Mouse (Mus musculus) midbrain, embryonic 11.5 days (tissue): ENCODE results near the gene Map4. TPM values are rescaled to one million over a fixed set of nuclear protein-coding genes. Genes with fewer than 3 reads are reported as not detected.

Experiments
- ATAC-seq: fragments of 200-750 bp; cut with Nextera tagmentation; 2 replicates; pipeline ENCODE4 v1.8.0; 2017; ENCODE audit warnings: moderate TSS enrichment, moderate library complexity; ENCODE audit not compliant: low FRiP score
- DNase-seq: peaks from one replicate; pipeline ENCODE4 v3.0.0; 2015; ENCODE audit warnings: low spot score; ENCODE audit errors: missing footprints
- H3K27ac ChIP-seq: fragments of 300-500 bp; sonication (generic); 2 replicates; pipeline ENCODE4 v1.5.1; 2014; ENCODE audit warnings: low read depth, low read length
- H3K27me3 ChIP-seq: fragments of 300-500 bp; sonication (generic); 2 replicates; pipeline ENCODE4 v1.6.1; 2014; ENCODE audit warnings: mild to moderate bottlenecking, low read length, moderate library complexity, mixed read lengths; ENCODE audit not compliant: control insufficient read depth, insufficient read depth
- H3K36me3 ChIP-seq: fragments of 300-500 bp; sonication (generic); 2 replicates; pipeline ENCODE4 v1.6.1; 2014; ENCODE audit warnings: mild to moderate bottlenecking, low read length, moderate library complexity, mixed read lengths; ENCODE audit not compliant: control insufficient read depth, insufficient read depth
- H3K4me1 ChIP-seq: fragments of 300-500 bp; sonication (generic); 2 replicates; pipeline ENCODE4 v1.6.1; 2014; ENCODE audit warnings: low read length; ENCODE audit not compliant: control insufficient read depth, insufficient read depth
- H3K4me2 ChIP-seq: fragments of 300-500 bp; sonication (generic); 2 replicates; pipeline ENCODE4 v1.6.1; 2014; ENCODE audit warnings: mild to moderate bottlenecking, moderate library complexity
- H3K4me3 ChIP-seq: fragments of 300-500 bp; sonication (generic); 2 replicates; pipeline ENCODE4 v1.5.1; 2014; ENCODE audit warnings: low read depth, low read length
- H3K9ac ChIP-seq: fragments of 300-500 bp; sonication (generic); 2 replicates; pipeline ENCODE4 v1.6.1; 2014; ENCODE audit warnings: low read length
- H3K9me3 ChIP-seq: fragments of 300-500 bp; sonication (generic); 2 replicates; pipeline ENCODE4 v1.6.1; 2016; ENCODE audit warnings: low read length; ENCODE audit not compliant: control insufficient read depth
- WGBS: fragments of 180-500 bp; shearing (Covaris S2); extraction: QIAGEN DNeasy Blood & Tissue Kit; methylation state at CpG from one replicate; pipeline ENCODE4 v1.1.7; 2014; 5-methylcytosine and 5-hydroxymethylcytosine counted together
- polyA plus RNA-seq: library from polyadenylated mRNA; unstranded; fragments of >200 nt; fragmentation: Nextera tagmentation; extraction: Ambion mirVana; gene quantifications from 2 replicates; pipeline ENCODE4 v1.2.1, GENCODE M21; 2014

Map4 gene
- polyA plus RNA-seq: 80.1 and 81.4 TPM in 2 replicates

GRCm38 (mm10) chr9:109931257-109932171, at the start of gene Map4:
Gene Map4, plus strand, starts transcription at chr9:109931460.
- H3K36me3 ChIP-seq: no peaks in the 10 kb centered on the region
- peak within 1 kb of the TSS; percentile 78 for H3K4me3 ChIP-seq
- no peaks in the 10 kb centered on the region for H3K9me3 ChIP-seq
- H3K4me2 ChIP-seq: peak within 1 kb of the TSS; percentile 83
- WGBS: under 1% methylated on average over 79 of the region's 94 CpGs
- DNase-seq (peak; percentile 98), ATAC-seq (peak; percentile 98)
- peak within 1 kb of the TSS; percentile 96 for H3K27ac ChIP-seq
- H3K27me3 ChIP-seq: no peaks in the 10 kb centered on the region
- H3K4me1 ChIP-seq: peaks cover 8% of the 10 kb centered on the region
- peak within 1 kb of the TSS; percentile 82 for H3K9ac ChIP-seq

- 88% methylated on average over 4 of the region's 4 CpGs for WGBS
- Histone ChIP-seq H3K9me3 (no peaks in the 10 kb centered on the region), H3K4me3 (no peak overlapping the region), H3K27me3 (no peaks in the 10 kb centered on the region), H3K9ac (no peak overlapping the region), H3K4me2 (no peak overlapping the region), H3K36me3 (peaks cover 43% of the 10 kb centered on the region), H3K27ac (no peak overlapping the region), H3K4me1 (no peaks in the 10 kb centered on the region)
- ATAC-seq (no peak), DNase-seq (no peak)
Observed at GRCm38 (mm10) chr9:109886259-109886658, 45.0 kb upstream of the Map4 start.

DNA sequence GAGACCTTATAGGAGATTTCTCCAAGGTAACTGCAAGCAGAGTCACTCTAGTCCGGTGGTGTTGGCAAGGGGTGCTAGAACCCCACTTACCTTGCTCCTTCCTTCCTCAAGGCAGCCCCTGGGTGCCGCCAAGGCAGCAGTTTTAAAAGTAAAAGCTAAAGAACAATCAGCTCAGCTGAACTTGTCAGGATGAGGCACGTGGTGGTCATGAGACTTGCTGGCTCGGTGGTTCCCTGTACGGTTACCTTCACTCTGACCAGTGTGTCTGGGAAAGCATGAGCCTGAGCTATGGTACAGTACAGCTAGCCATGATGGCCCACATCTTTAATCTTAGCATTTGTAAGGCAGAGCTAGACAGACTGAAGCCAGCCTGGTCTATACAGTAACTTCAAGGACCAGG, 43.9 kb upstream of the Map4 start:
- H3K9me3 ChIP-seq: no peaks in the 10 kb centered on the region
- WGBS: 95% methylated on average over 5 of the region's 5 CpGs
- H3K9ac ChIP-seq: no peak overlapping the region
- H3K4me1 ChIP-seq: no peaks in the 10 kb centered on the region
- ATAC-seq (no peak), DNase-seq (no peak)
- H3K36me3 ChIP-seq: peaks cover 52% of the 10 kb centered on the region
- H3K27me3 ChIP-seq: no peaks in the 10 kb centered on the region
- no peak overlapping the region for H3K27ac ChIP-seq
- H3K4me3 ChIP-seq: no peak overlapping the region
- H3K4me2 ChIP-seq: no peak overlapping the region

DNA sequence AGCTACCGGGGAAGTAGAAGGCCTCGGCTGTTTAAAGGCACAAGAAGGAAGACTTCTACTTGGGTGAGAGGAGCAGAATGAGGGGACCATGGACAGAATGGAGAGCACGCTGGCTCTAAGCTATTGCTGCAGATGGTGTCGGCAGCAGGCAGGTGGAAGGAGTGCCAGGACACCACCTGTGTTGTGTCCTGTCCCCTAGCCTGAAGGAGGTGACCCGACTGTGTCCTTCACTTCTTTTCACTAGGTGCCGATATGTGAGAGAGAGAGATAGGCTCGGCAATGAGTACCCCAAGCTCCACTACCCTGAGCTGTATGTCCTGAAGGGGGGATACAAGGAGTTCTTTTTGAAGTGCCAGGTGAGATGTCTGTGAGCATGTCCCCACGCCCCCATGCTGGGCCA, 39.8 kb upstream of the Map4 start:
- Histone ChIP-seq H3K9ac (no peak overlapping the region), H3K27me3 (no peaks in the 10 kb centered on the region), H3K36me3 (peaks cover 44% of the 10 kb centered on the region), H3K27ac (no peak overlapping the region), H3K4me1 (no peaks in the 10 kb centered on the region), H3K4me3 (no peak overlapping the region), H3K9me3 (no peaks in the 10 kb centered on the region), H3K4me2 (no peak overlapping the region)
- no peak for DNase-seq
- whole genome bisulfite sequencing: 92% methylated on average over 8 of the region's 8 CpGs
- ATAC-seq: no peak

- WGBS: 72% methylated on average over 5 of the region's 5 CpGs
- no peaks in the 10 kb centered on the region for H3K4me1 ChIP-seq
- H3K36me3 ChIP-seq: peaks cover 40% of the 10 kb centered on the region
- no peak overlapping the region for H3K4me2 ChIP-seq
- H3K4me3 ChIP-seq: no peak overlapping the region
- ATAC-seq: peak; percentile 43; the same call in 1 of the 2 replicates
- H3K27ac ChIP-seq: no peak overlapping the region
- no peaks in the 10 kb centered on the region for H3K27me3 ChIP-seq
- peak; percentile 96 for DNase-seq
- no peaks in the 10 kb centered on the region for H3K9me3 ChIP-seq
- H3K9ac ChIP-seq: no peak overlapping the region
Observed at GRCm38 (mm10) chr9:109892651-109893250, 38.5 kb upstream of the Map4 start.

DNA sequence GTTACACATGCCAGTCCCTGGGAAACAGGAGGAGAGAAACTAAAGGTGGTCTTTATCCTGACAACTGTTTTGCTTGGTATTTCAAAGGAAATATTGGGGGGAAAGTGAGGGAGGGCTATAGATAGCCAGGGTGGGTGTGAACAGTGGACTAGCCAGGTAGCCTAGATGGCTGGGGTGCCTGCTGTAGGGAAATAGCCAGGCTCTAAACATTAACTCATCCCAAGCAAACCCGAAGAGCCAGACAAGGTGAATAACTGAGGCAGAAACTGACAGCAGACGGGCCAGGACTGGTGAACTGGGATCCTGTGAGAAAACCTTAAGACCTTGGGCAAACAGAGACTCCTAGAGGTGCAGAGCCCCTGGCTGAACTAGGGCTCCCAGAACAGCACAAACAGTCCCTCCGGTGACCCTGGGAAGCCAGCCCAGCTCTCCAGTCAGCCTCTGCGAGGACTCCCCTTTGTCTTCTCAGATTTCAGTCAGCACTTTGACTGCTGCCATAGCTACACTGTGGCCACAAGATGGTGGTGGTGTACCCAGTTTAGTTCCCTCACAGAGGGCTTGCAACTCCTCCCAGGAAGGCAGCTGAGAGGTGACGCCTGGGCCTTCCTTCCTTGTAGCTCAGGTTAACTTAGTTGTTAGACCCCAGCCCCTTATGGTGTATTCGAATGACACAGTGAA, 36.7 kb upstream of the Map4 start:
- no peak overlapping the region for H3K4me2 ChIP-seq
- H3K4me3 ChIP-seq: no peak overlapping the region
- WGBS: 32% methylated on average over 6 of the region's 6 CpGs
- no peaks in the 10 kb centered on the region for H3K27me3 ChIP-seq
- H3K4me1 ChIP-seq: no peaks in the 10 kb centered on the region
- peak; percentile 90 for DNase-seq
- H3K36me3 ChIP-seq: peaks cover 33% of the 10 kb centered on the region
- no peaks in the 10 kb centered on the region for H3K9me3 ChIP-seq
- ATAC-seq: peak; percentile 77
- peak overlapping the region; percentile 48; the same call in 1 of the 2 replicates for H3K9ac ChIP-seq
- H3K27ac ChIP-seq: peak overlapping the region; percentile 44; the same call in 1 of the 2 replicates

DNA sequence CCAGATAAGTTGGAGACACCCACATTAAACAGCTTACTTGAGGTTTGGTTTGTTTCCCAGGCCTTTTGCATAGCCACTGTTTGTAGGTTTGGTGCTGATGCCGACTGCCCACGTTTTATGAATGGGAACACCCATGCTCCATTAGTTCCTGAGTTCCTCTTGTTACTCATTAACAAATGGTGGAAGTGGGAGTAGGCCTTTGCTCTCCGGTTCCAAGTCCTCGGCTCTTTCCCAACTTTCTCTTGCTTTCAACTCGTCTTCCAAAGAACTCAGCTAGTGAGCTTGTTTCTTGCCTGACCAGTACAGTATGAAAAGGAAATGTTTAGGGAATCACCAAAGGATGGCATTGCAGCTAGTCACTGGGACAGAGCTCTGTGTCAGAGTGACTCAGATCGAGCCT, 35.7 kb upstream of the Map4 start:
- peak; percentile 83 for DNase-seq
- WGBS: 93% methylated on average over 6 of the region's 6 CpGs
- no peaks in the 10 kb centered on the region for H3K9me3 ChIP-seq
- H3K27ac ChIP-seq: no peak overlapping the region
- H3K27me3 ChIP-seq: no peaks in the 10 kb centered on the region
- H3K4me1 ChIP-seq: no peaks in the 10 kb centered on the region
- no peak overlapping the region for H3K9ac ChIP-seq
- no peak overlapping the region for H3K4me2 ChIP-seq
- ATAC-seq: no peak
- H3K36me3 ChIP-seq: peaks cover 24% of the 10 kb centered on the region
- H3K4me3 ChIP-seq: no peak overlapping the region

GRCm38 (mm10) chr9:109896253-109897150, 34.8 kb upstream of the Map4 start:
- 88% methylated on average over 8 of the region's 8 CpGs for WGBS
- H3K36me3 ChIP-seq: peaks cover 15% of the 10 kb centered on the region
- ATAC-seq: no peak

More at GRCm38 (mm10) chr9:109896253-109897150, 34.8 kb upstream of the Map4 start:
- no peak overlapping the region for H3K4me2 ChIP-seq
- no peaks in the 10 kb centered on the region for H3K4me1 ChIP-seq
- no peak overlapping the region for H3K9ac ChIP-seq
- no peaks in the 10 kb centered on the region for H3K9me3 ChIP-seq
- H3K27me3 ChIP-seq: no peaks in the 10 kb centered on the region
- H3K4me3 ChIP-seq: no peak overlapping the region
- DNase-seq: no peak
- H3K27ac ChIP-seq: no peak overlapping the region
